ENCODE assay signal across 1 mouse cellular context in the genomic region with DNA sequence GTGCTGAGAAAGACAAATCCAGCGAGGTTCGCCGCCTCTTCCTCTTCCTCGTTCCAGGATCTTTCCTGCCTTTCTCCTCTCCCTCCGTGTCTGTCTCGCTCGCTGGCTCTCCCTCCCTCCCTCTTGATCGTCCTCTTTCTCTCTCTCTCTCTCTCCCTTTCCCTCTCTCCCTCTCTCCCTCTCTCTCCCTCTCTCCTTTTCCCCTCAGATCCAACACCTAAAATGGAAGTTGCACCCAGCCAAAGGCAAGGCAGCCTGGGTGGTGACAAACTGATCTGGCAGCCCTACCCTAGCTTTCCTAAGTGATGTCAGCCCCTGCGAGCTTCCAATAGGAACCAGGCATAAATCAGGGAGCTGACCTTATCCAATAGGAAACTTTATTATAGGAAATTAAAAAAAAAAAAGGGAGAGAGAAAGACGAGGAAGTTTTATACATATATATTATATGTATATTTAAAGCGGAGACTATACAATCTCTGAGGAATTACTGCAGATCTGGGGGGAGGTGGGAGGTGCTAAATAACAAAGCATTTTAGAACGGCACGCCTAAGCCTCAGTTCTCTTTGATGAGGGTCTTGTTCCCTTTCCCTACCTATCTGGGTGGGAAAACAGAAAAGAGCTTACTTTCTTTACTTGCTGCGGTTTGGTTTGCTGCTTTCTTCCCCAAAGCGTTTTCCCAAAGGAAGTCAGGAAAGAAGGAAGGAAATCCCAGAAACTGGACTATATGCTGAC.
TF ChIP-seq lines count a peak whose summit lies in the region.

TSS of gene Ctnnd1 (minus strand) at position 302 of the 732 bp plus-strand sequence.

TF ChIP-seq in MEL, 35 proteins besides CTCF, POLR2A, EP300 and RAD21 (continued from another document):
- TF ChIP-seq TCF12 (IDR thresholded peaks at IDR 0.05; ENCODE audit: low read depth, low read length): no peak; the same call in 1 of the 2 replicates
- no peak for TF ChIP-seq USF2 (IDR thresholded peaks at IDR 0.05; ENCODE audit: borderline replicate concordance in 1 of 2, insufficient read depth in 1 of 2, low read depth in 1 of 2, low read length in 2 of 2)
- TF ChIP-seq MAZ (IDR thresholded peaks at IDR 0.05; ENCODE audit: low read depth, low read length): no peak
- no peak for TF ChIP-seq CHD2 (IDR thresholded peaks at IDR 0.05; ENCODE audit: low read length)
- no peak for TF ChIP-seq POLR2AphosphoS5 (IDR thresholded peaks at IDR 0.05; ENCODE audit: borderline replicate concordance, low read depth, low read length)
- TF ChIP-seq ETS1 (IDR thresholded peaks at IDR 0.05; ENCODE audit: low read depth, low read length): 0 out of 2 replicates have a peak, but pooled peaks have one; percentile 43
- TF ChIP-seq SIN3A (IDR thresholded peaks at IDR 0.05; ENCODE audit: low read length): peak; percentile 63; the same call in 1 of the 2 replicates
- no peak for TF ChIP-seq TAL1 (IDR thresholded peaks at IDR 0.05; ENCODE audit: low read length)
- TF ChIP-seq NRF1 (IDR thresholded peaks at IDR 0.05; ENCODE audit: insufficient read depth, low read depth, low read length, poor library complexity, severe bottlenecking): no peak
- no peak; the same call in 1 of the 2 replicates for TF ChIP-seq MYC (IDR thresholded peaks at IDR 0.05; ENCODE audit: low read depth, low read length)
- 0 out of 2 replicates have a peak, but pooled peaks have one; percentile 9 for TF ChIP-seq GATA1 (IDR thresholded peaks at IDR 0.05; ENCODE audit: low read depth, low read length)
- no peak for TF ChIP-seq MYB (IDR thresholded peaks at IDR 0.05; ENCODE audit: low read depth, low read length)
- TF ChIP-seq MEF2A (IDR thresholded peaks at IDR 0.05; ENCODE audit: extremely low read depth, insufficient replicate concordance, low read depth, low read length, poor library complexity, severe bottlenecking): no peak
- no peak for TF ChIP-seq GABPA (IDR thresholded peaks at IDR 0.05; ENCODE audit: low read depth, low read length)
- TF ChIP-seq POLR2AphosphoS2 (IDR thresholded peaks at IDR 0.05; ENCODE audit: low read length): peak; percentile 92
- TF ChIP-seq CHD1 (IDR thresholded peaks at IDR 0.05; ENCODE audit: low read depth, low read length): no peak
- no peak for TF ChIP-seq BHLHE40 (IDR thresholded peaks at IDR 0.05; ENCODE audit: borderline replicate concordance, low read depth, low read length)
- no peak for TF ChIP-seq USF1 (IDR thresholded peaks at IDR 0.05; ENCODE audit: low read depth, low read length)
- TF ChIP-seq UBTF (IDR thresholded peaks at IDR 0.05; ENCODE audit: borderline replicate concordance, insufficient read depth, low read depth, low read length): no peak
- no peak for TF ChIP-seq E2F4 (IDR thresholded peaks at IDR 0.05; ENCODE audit: borderline replicate concordance, low read depth, low read length)
- TF ChIP-seq KAT2A (conservative IDR thresholded peaks at IDR 0.05; ENCODE audit: low read depth, low read length): no peak
- TF ChIP-seq ZC3H11A (IDR thresholded peaks at IDR 0.05; ENCODE audit: low read depth, low read length): no peak
TF ChIP-seq in MEL: peak in this region for 10.
